Mouse (Mus musculus): Measurements from ENCODE around the gene 4930523C07Rik. TPM values are rescaled to one million over a fixed set of nuclear protein-coding genes. Genes with fewer than 3 reads are reported as not detected.

4930523C07Rik gene
- polyA plus RNA-seq, 1 experiment from 2014 or later, result 2.8 TPM

- H3K27me3 ChIP-seq (ENCODE audit: control insufficient read depth, insufficient read depth, low read length), result no peaks in the 10 kb centered on the region
- no peak overlapping the region for H3K9ac ChIP-seq (ENCODE audit: low read length)
- no peaks in the 10 kb centered on the region for H3K36me3 ChIP-seq (ENCODE audit: control insufficient read depth, insufficient read depth, low read length)
- no peak overlapping the region for H3K4me3 ChIP-seq (ENCODE audit: low read depth, low read length)
- no peaks in the 10 kb centered on the region for H3K9me3 ChIP-seq (ENCODE audit: control insufficient read depth, low read length)
- DNase-seq (ENCODE audit: low spot score, missing footprints) (no peak), ATAC-seq (ENCODE audit: low FRiP score) (no peak)
- no peak overlapping the region for H3K27ac ChIP-seq (ENCODE audit: low read depth, low read length)
- 84% methylated on average over 5 of the region's 5 CpGs for WGBS
- no peak overlapping the region for H3K4me2 ChIP-seq
- H3K4me1 ChIP-seq (ENCODE audit: control insufficient read depth, insufficient read depth, low read length), result no peaks in the 10 kb centered on the region
These were observed 9.5 kb downstream of the 4930523C07Rik start for GRCm38 (mm10) chr1:160053510-160054305.

GRCm38 (mm10) chr1:160054366-160055078 is 10.3 kb downstream of the 4930523C07Rik start:
- no peak overlapping the region for H3K9ac ChIP-seq (ENCODE audit: low read length)
- 85% methylated on average over 5 of the region's 5 CpGs for WGBS
- no peaks in the 10 kb centered on the region for H3K27me3 ChIP-seq (ENCODE audit: control insufficient read depth, insufficient read depth, low read length)
- DNase-seq (ENCODE audit: low spot score, missing footprints) (no peak), ATAC-seq (ENCODE audit: low FRiP score) (no peak)
- H3K27ac ChIP-seq (ENCODE audit: low read depth, low read length), result no peak overlapping the region
- no peak overlapping the region for H3K4me2 ChIP-seq
- H3K9me3 ChIP-seq (ENCODE audit: control insufficient read depth, low read length), result no peaks in the 10 kb centered on the region
- H3K4me1 ChIP-seq (ENCODE audit: control insufficient read depth, insufficient read depth, low read length), result no peaks in the 10 kb centered on the region
- no peak overlapping the region for H3K4me3 ChIP-seq (ENCODE audit: low read depth, low read length)
- no peaks in the 10 kb centered on the region for H3K36me3 ChIP-seq (ENCODE audit: control insufficient read depth, insufficient read depth, low read length)

- no peak for ATAC-seq (ENCODE audit: low FRiP score)
- H3K4me1 ChIP-seq (ENCODE audit: control insufficient read depth, insufficient read depth, low read length), result no peaks in the 10 kb centered on the region
- WGBS, result 60% methylated on average over 3 of the region's 3 CpGs
- H3K4me3 ChIP-seq (ENCODE audit: low read depth, low read length), result no peak overlapping the region
- DNase-seq (ENCODE audit: low spot score, missing footprints), result no peak
- H3K36me3 ChIP-seq (ENCODE audit: control insufficient read depth, insufficient read depth, low read length), result no peaks in the 10 kb centered on the region
- no peaks in the 10 kb centered on the region for H3K9me3 ChIP-seq (ENCODE audit: control insufficient read depth, low read length)
- H3K27me3 ChIP-seq (ENCODE audit: control insufficient read depth, insufficient read depth, low read length), result no peaks in the 10 kb centered on the region
- H3K4me2 ChIP-seq, result no peak overlapping the region
- no peak overlapping the region for H3K27ac ChIP-seq (ENCODE audit: low read depth, low read length)
- H3K9ac ChIP-seq (ENCODE audit: low read length), result no peak overlapping the region
These were observed 13.5 kb downstream of the 4930523C07Rik start for GRCm38 (mm10) chr1:160057657-160058056.

- Histone ChIP-seq H3K9me3 (ENCODE audit: control insufficient read depth, low read length) (no peaks in the 10 kb centered on the region), H3K4me1 (ENCODE audit: control insufficient read depth, insufficient read depth, low read length) (no peaks in the 10 kb centered on the region), H3K27me3 (ENCODE audit: control insufficient read depth, insufficient read depth, low read length) (no peaks in the 10 kb centered on the region), H3K4me2 (no peak overlapping the region), H3K9ac (ENCODE audit: low read length) (no peak overlapping the region), H3K36me3 (ENCODE audit: control insufficient read depth, insufficient read depth, low read length) (no peaks in the 10 kb centered on the region), H3K4me3 (ENCODE audit: low read depth, low read length) (no peak overlapping the region), H3K27ac (ENCODE audit: low read depth, low read length) (no peak overlapping the region)
- ATAC-seq (ENCODE audit: low FRiP score) (no peak), DNase-seq (ENCODE audit: low spot score, missing footprints) (no peak)
- WGBS, result 91% methylated on average over 1 of the region's 1 CpGs
These were observed 15.7 kb downstream of the 4930523C07Rik start for GRCm38 (mm10) chr1:160059908-160060307.

- no peak overlapping the region for H3K27ac ChIP-seq (ENCODE audit: low read depth, low read length)
- no peak overlapping the region for H3K9ac ChIP-seq (ENCODE audit: low read length)
- H3K4me2 ChIP-seq, result no peak overlapping the region
- H3K9me3 ChIP-seq (ENCODE audit: control insufficient read depth, low read length), result no peaks in the 10 kb centered on the region
- WGBS, result 85% methylated on average over 6 of the region's 6 CpGs
- H3K4me3 ChIP-seq (ENCODE audit: low read depth, low read length), result no peak overlapping the region
- H3K36me3 ChIP-seq (ENCODE audit: control insufficient read depth, insufficient read depth, low read length), result no peaks in the 10 kb centered on the region
- no peak for ATAC-seq (ENCODE audit: low FRiP score)
- no peaks in the 10 kb centered on the region for H3K4me1 ChIP-seq (ENCODE audit: control insufficient read depth, insufficient read depth, low read length)
- no peak for DNase-seq (ENCODE audit: low spot score, missing footprints)
- H3K27me3 ChIP-seq (ENCODE audit: control insufficient read depth, insufficient read depth, low read length), result no peaks in the 10 kb centered on the region
These were observed 16.4 kb downstream of the 4930523C07Rik start for GRCm38 (mm10) chr1:160060542-160060941.

- H3K9ac ChIP-seq (ENCODE audit: low read length), result no peak overlapping the region
- no peaks in the 10 kb centered on the region for H3K9me3 ChIP-seq (ENCODE audit: control insufficient read depth, low read length)
- H3K4me1 ChIP-seq (ENCODE audit: control insufficient read depth, insufficient read depth, low read length), result no peaks in the 10 kb centered on the region
- DNase-seq (ENCODE audit: low spot score, missing footprints) (no peak), ATAC-seq (ENCODE audit: low FRiP score) (no peak)
- H3K27me3 ChIP-seq (ENCODE audit: control insufficient read depth, insufficient read depth, low read length), result no peaks in the 10 kb centered on the region
- H3K4me2 ChIP-seq, result no peak overlapping the region
- no peaks in the 10 kb centered on the region for H3K36me3 ChIP-seq (ENCODE audit: control insufficient read depth, insufficient read depth, low read length)
- no peak overlapping the region for H3K27ac ChIP-seq (ENCODE audit: low read depth, low read length)
- 90% methylated on average over 5 of the region's 5 CpGs for WGBS
- H3K4me3 ChIP-seq (ENCODE audit: low read depth, low read length), result no peak overlapping the region
These were observed 17.1 kb downstream of the 4930523C07Rik start for GRCm38 (mm10) chr1:160061321-160061720.

- Histone ChIP-seq H3K9me3 (ENCODE audit: control insufficient read depth, low read length) (no peaks in the 10 kb centered on the region), H3K4me2 (no peak overlapping the region), H3K27ac (ENCODE audit: low read depth, low read length) (no peak overlapping the region), H3K4me1 (ENCODE audit: control insufficient read depth, insufficient read depth, low read length) (no peaks in the 10 kb centered on the region), H3K9ac (ENCODE audit: low read length) (no peak overlapping the region), H3K4me3 (ENCODE audit: low read depth, low read length) (no peak overlapping the region), H3K36me3 (ENCODE audit: control insufficient read depth, insufficient read depth, low read length) (no peaks in the 10 kb centered on the region), H3K27me3 (ENCODE audit: control insufficient read depth, insufficient read depth, low read length) (no peaks in the 10 kb centered on the region)
- ATAC-seq (ENCODE audit: low FRiP score) (no peak), DNase-seq (ENCODE audit: low spot score, missing footprints) (no peak)
- WGBS, result 55% methylated on average over 3 of the region's 3 CpGs
These were observed 17.7 kb downstream of the 4930523C07Rik start for GRCm38 (mm10) chr1:160061725-160062366.

- no peak overlapping the region for H3K4me2 ChIP-seq
These were observed 20.5 kb downstream of the 4930523C07Rik start for GRCm38 (mm10) chr1:160064547-160065144.

More at GRCm38 (mm10) chr1:160064547-160065144, 20.5 kb downstream of the 4930523C07Rik start:
- Histone ChIP-seq H3K27me3 (ENCODE audit: control insufficient read depth, insufficient read depth, low read length) (no peaks in the 10 kb centered on the region), H3K9ac (ENCODE audit: low read length) (no peak overlapping the region), H3K9me3 (ENCODE audit: control insufficient read depth, low read length) (no peaks in the 10 kb centered on the region), H3K27ac (ENCODE audit: low read depth, low read length) (no peak overlapping the region), H3K4me1 (ENCODE audit: control insufficient read depth, insufficient read depth, low read length) (no peaks in the 10 kb centered on the region), H3K36me3 (ENCODE audit: control insufficient read depth, insufficient read depth, low read length) (no peaks in the 10 kb centered on the region), H3K4me3 (ENCODE audit: low read depth, low read length) (no peak overlapping the region)
- DNase-seq (ENCODE audit: low spot score, missing footprints) (peak; percentile 23), ATAC-seq (ENCODE audit: low FRiP score) (no peak)
- 72% methylated on average over 7 of the region's 7 CpGs for WGBS

Measured in midbrain, embryonic 11.5 days (tissue).